Mouse (Mus musculus): ENCODE measurements around the gene Ralgapa2. TPM values are rescaled to one million over a fixed set of nuclear protein-coding genes. Genes with fewer than 3 reads are reported as not detected.

Ralgapa2 gene
- polyA plus RNA-seq, 1 experiment from 2014 or later: 8.7 TPM

DNA sequence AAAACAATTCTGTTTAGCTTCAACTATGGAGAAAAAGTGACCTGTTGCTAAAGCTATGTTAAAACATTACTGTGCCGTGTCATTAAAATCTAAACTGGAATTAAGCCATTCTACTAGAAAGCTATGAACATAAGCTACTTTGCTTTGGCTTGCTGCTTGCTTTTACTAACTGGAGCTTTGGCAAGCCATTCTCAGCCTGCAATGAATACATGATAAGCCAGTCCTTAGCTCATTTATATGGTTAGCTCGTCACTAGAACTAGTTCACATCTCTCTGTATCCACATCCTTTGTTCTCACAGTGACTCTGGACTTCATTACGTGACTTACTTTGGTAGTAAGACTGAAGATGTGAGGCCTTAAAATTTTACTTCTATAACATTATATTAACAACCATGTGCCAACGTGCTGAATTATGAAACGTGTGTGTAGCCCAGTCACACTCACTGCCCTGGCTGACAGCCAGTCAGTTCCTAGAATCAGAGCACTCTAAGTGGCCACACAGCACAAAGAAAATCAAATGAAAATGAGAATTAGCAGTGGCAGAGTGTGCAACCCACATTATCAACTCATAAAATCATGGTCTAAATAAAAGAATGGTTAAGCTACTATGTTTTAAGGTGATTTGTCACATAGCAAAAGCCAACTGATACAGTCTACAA lies 89.0 kb downstream of the Ralgapa2 start:
- H3K36me3 ChIP-seq (ENCODE audit: insufficient read depth): no peaks in the 10 kb centered on the region
- no peak overlapping the region for H3K9ac ChIP-seq
- WGBS: 79% methylated on average over 5 of the region's 5 CpGs
- ATAC-seq (ENCODE audit: insufficient read depth) (no peak), DNase-seq (no peak)
- no peaks in the 10 kb centered on the region for H3K27me3 ChIP-seq (ENCODE audit: insufficient read depth, low read length)
- no peak overlapping the region for H3K4me3 ChIP-seq (ENCODE audit: low read depth, low read length)
- no peak overlapping the region for H3K4me2 ChIP-seq
- no peak overlapping the region for H3K27ac ChIP-seq (ENCODE audit: low read depth)
- TF ChIP-seq CTCF (IDR thresholded peaks at IDR 0.05; ENCODE audit: low read depth): no peak
- no peaks in the 10 kb centered on the region for H3K9me3 ChIP-seq (ENCODE audit: low read depth, low read length)
- H3K4me1 ChIP-seq (ENCODE audit: insufficient read depth): no peaks in the 10 kb centered on the region

DNA sequence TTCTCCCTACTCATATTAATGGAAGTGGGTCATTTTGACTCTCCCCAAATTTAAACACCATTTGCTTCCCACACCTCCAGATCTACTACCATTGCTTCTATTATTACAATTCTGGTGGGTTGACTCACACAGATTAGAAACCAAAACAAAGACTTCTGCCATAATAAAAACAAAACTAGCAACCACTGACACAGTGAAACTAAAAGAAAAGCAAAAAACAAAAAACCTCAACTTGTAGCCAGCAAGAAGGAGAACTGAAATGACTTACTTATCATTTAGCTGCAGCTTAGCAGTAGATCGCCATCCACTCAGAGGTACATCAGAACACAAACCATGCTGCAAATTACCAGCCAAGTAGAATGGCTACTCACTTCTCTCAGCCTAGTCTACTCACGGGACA lies 95.9 kb downstream of the Ralgapa2 start:
- Histone ChIP-seq H3K27ac (ENCODE audit: low read depth) (no peak overlapping the region), H3K4me3 (ENCODE audit: low read depth, low read length) (no peak overlapping the region), H3K9me3 (ENCODE audit: low read depth, low read length) (no peaks in the 10 kb centered on the region), H3K36me3 (ENCODE audit: insufficient read depth) (no peaks in the 10 kb centered on the region), H3K4me2 (no peak overlapping the region), H3K9ac (no peak overlapping the region), H3K27me3 (ENCODE audit: insufficient read depth, low read length) (no peaks in the 10 kb centered on the region), H3K4me1 (ENCODE audit: insufficient read depth) (no peaks in the 10 kb centered on the region)
- no peak for ATAC-seq (ENCODE audit: insufficient read depth)
- WGBS: 90% methylated on average over 2 of the region's 2 CpGs
- no peak for DNase-seq
- TF ChIP-seq CTCF (IDR thresholded peaks at IDR 0.05; ENCODE audit: low read depth): no peak

GRCm38 (mm10) chr2:146414484-146415291 lies 97.5 kb downstream of the Ralgapa2 start:
- Histone ChIP-seq H3K9ac (no peak overlapping the region), H3K36me3 (ENCODE audit: insufficient read depth) (no peaks in the 10 kb centered on the region), H3K4me1 (ENCODE audit: insufficient read depth) (no peaks in the 10 kb centered on the region), H3K4me2 (0 out of 2 replicates have a peak overlapping the region, but pooled peaks have one; percentile 18), H3K27me3 (ENCODE audit: insufficient read depth, low read length) (no peaks in the 10 kb centered on the region), H3K4me3 (ENCODE audit: low read depth, low read length) (no peak overlapping the region), H3K9me3 (ENCODE audit: low read depth, low read length) (no peaks in the 10 kb centered on the region), H3K27ac (ENCODE audit: low read depth) (no peak overlapping the region)
- whole genome bisulfite sequencing: 28% methylated on average over 8 of the region's 8 CpGs
- DNase-seq (peak; percentile 92), ATAC-seq (ENCODE audit: insufficient read depth) (peak; percentile 86)
- peak; percentile 77 for TF ChIP-seq CTCF (IDR thresholded peaks at IDR 0.05; ENCODE audit: low read depth)

- DNase-seq (peak; percentile 7), ATAC-seq (ENCODE audit: insufficient read depth) (no peak)
- no peaks in the 10 kb centered on the region for H3K4me1 ChIP-seq (ENCODE audit: insufficient read depth)
- no peak for TF ChIP-seq CTCF (IDR thresholded peaks at IDR 0.05; ENCODE audit: low read depth)
- 27% methylated on average over 9 of the region's 9 CpGs for WGBS
- H3K27ac ChIP-seq (ENCODE audit: low read depth): no peak overlapping the region
- H3K9ac ChIP-seq: no peak overlapping the region
- H3K36me3 ChIP-seq (ENCODE audit: insufficient read depth): no peaks in the 10 kb centered on the region
- H3K4me3 ChIP-seq (ENCODE audit: low read depth, low read length): no peak overlapping the region
- no peaks in the 10 kb centered on the region for H3K9me3 ChIP-seq (ENCODE audit: low read depth, low read length)
- no peak overlapping the region for H3K4me2 ChIP-seq
- no peaks in the 10 kb centered on the region for H3K27me3 ChIP-seq (ENCODE audit: insufficient read depth, low read length)
Observed at GRCm38 (mm10) chr2:146412733-146413132, 99.4 kb downstream of the Ralgapa2 start.

DNA sequence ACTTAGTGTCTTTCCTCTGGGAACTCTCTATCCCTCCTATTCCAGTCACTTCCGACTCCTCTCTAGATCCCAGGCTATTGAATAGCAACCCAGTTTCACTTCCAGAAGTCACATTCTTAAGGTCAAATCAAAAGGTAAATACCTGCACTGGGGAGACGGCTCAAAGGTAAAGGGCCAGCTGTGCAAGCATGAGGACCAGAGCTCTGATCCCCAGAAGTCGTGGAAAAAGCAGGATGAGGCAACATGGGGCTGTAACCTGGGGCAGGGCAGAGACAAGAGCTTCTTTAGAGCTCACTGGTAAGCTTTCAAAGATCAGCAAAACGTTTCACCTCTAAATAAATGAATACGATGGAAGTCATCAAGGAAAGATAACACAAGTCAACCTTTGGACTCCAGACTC lies 100.2 kb downstream of the Ralgapa2 start:
- Histone ChIP-seq H3K27me3 (ENCODE audit: insufficient read depth, low read length) (no peaks in the 10 kb centered on the region), H3K4me2 (no peak overlapping the region), H3K36me3 (ENCODE audit: insufficient read depth) (no peaks in the 10 kb centered on the region), H3K4me1 (ENCODE audit: insufficient read depth) (no peaks in the 10 kb centered on the region), H3K4me3 (ENCODE audit: low read depth, low read length) (no peak overlapping the region), H3K9me3 (ENCODE audit: low read depth, low read length) (no peaks in the 10 kb centered on the region), H3K9ac (no peak overlapping the region), H3K27ac (ENCODE audit: low read depth) (no peak overlapping the region)
- DNase-seq (no peak), ATAC-seq (ENCODE audit: insufficient read depth) (no peak)
- 62% methylated on average over 5 of the region's 5 CpGs for WGBS
- TF ChIP-seq CTCF (IDR thresholded peaks at IDR 0.05; ENCODE audit: low read depth): no peak

DNA sequence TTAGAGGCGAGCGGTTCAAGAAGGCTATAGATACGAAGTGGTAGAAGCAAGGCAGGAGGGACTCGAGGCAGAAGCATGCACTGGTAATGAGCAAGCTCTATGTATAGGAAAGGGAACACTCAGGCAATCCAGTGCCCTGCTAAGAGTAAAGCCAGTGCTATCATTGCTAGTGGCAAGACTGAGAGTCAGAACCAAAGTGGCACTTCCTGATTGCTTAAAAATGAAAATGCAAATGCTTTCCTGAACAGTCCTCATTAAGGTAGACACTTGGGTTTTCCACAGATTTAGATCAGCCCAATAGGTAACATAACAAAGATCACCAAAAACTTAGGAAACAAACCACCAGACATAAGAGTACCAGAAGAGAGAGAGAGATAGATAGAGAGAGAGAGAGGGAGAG lies 105.1 kb downstream of the Ralgapa2 start:
- no peak for TF ChIP-seq CTCF (IDR thresholded peaks at IDR 0.05; ENCODE audit: low read depth)
- Histone ChIP-seq H3K4me2 (no peak overlapping the region), H3K36me3 (ENCODE audit: insufficient read depth) (no peaks in the 10 kb centered on the region), H3K27me3 (ENCODE audit: insufficient read depth, low read length) (no peaks in the 10 kb centered on the region), H3K27ac (ENCODE audit: low read depth) (no peak overlapping the region), H3K4me3 (ENCODE audit: low read depth, low read length) (no peak overlapping the region), H3K9me3 (ENCODE audit: low read depth, low read length) (no peaks in the 10 kb centered on the region), H3K4me1 (ENCODE audit: insufficient read depth) (no peaks in the 10 kb centered on the region), H3K9ac (no peak overlapping the region)
- 67% methylated on average over 4 of the region's 4 CpGs for WGBS
- no peak for ATAC-seq (ENCODE audit: insufficient read depth)
- DNase-seq: no peak

DNA sequence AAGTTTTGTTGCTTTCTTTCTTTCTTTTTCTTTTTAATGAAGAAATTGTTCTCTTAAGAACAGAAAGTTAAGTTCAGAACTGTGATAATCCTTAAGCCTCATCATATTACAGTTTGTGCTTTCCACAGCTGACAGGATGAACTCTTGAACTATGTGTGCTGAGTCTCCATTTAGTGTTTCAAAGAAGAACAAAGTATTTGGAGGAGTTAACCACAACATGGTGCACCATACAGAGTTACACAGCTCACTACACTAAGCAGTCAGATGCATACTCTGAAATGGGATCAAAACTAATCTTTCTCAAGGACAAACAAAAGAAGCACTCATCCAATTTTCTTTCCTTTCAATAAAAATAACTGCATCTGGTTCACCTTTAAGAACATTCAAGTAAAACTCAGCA lies 110.6 kb downstream of the Ralgapa2 start:
- Histone ChIP-seq H3K4me1 (ENCODE audit: insufficient read depth) (no peaks in the 10 kb centered on the region), H3K27ac (ENCODE audit: low read depth) (no peak overlapping the region), H3K4me2 (no peak overlapping the region), H3K36me3 (ENCODE audit: insufficient read depth) (no peaks in the 10 kb centered on the region), H3K4me3 (ENCODE audit: low read depth, low read length) (no peak overlapping the region), H3K27me3 (ENCODE audit: insufficient read depth, low read length) (no peaks in the 10 kb centered on the region), H3K9ac (no peak overlapping the region), H3K9me3 (ENCODE audit: low read depth, low read length) (no peaks in the 10 kb centered on the region)
- no peak for ATAC-seq (ENCODE audit: insufficient read depth)
- no peak for DNase-seq
- no peak for TF ChIP-seq CTCF (IDR thresholded peaks at IDR 0.05; ENCODE audit: low read depth)
